Mouse (Mus musculus): Measurements from ENCODE around the gene Gm9857.

Gene Gm9857

DNA sequence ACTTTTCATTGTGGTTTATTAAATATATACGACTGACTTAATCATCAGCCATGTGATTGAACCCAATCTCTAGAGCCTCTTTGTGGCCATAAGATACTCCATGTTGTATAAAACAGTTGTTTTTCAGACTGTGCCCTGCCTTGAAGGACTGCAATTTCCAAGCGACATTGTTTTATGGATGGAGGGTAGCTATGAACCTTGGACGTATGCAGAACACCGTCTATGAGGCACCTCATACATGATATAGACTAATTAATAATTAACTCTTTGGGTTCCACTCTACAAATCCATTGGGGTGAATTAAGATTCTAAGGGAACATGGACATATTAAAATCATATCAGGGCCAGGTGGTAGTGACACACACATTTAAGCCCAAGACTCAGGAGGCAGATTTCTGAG, 14.6 kb downstream of the Gm9857 start:
- DNase-seq (ENCODE audit: low spot score in 2 of 2) = no peak

DNA sequence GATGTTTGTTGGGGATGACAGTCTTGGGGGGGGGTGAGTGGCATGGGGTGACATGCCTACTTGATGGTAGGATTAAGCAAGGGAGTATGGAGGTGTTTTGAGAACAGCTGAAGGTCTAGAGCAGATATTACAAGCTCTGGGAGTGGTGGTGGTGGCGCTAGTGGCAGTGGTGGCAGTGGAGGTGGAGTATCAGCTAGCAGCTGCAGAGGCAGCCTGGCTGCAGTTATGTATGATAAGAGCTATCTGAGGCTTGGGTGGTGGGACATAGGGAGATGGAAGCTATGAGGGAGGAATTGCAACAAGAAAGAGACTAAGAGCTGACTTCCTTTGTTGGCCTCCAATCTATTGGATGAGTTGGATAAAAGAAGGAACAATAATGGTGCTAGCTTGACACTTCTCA, 18.4 kb downstream of the Gm9857 start:
- no peak for DNase-seq (ENCODE audit: low spot score in 2 of 2)

DNA sequence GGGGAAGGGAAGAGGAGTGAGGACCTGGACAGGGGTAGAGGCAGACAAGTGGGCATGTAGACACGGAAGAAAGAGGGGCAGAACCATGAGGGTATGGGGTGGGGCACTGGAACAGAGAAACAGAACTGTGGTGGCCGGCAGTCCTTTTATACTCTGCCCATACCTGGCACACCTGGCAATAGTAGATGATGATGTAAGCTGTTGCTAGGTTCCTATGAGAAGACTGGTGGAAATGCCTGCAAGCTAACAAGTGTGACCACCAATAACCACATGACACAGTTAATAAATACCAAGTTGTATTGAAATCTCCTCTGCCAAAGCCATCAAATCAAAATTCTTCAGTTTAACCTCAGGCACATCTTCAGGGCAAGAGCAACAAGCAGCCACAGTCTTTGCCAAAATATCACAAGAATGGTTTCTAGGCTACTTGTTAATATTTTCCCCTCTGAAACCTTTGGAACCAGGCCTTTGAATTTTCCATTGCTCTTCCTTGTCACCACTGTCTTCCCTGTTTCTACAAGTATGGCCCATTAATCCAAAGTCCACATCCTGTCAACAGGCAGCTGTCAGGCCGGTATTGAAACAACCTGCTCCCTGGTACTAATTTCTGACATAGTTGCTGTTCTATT, 19.7 kb downstream of the Gm9857 start:
- no peak for DNase-seq (ENCODE audit: low spot score in 2 of 2)

DNA sequence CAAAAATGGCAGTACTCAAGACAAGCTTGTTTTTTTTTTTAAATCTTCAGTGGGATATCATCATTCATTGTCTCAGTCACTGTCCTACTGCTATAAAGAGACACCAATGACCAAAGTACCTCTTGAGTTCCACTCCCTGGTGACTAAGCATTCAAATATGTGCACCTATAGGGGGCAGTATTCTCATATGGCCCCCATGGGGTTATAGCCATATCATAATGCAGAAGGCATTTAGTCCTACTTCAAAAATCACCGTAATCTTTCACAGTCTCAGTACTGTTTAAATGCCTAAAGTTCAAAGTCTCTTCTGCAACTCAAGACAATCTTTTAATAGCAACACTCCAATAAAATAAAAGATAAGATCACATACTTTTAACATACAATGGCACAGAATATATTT, 21.4 kb downstream of the Gm9857 start:
- DNase-seq (ENCODE audit: low spot score in 2 of 2) = no peak

DNA sequence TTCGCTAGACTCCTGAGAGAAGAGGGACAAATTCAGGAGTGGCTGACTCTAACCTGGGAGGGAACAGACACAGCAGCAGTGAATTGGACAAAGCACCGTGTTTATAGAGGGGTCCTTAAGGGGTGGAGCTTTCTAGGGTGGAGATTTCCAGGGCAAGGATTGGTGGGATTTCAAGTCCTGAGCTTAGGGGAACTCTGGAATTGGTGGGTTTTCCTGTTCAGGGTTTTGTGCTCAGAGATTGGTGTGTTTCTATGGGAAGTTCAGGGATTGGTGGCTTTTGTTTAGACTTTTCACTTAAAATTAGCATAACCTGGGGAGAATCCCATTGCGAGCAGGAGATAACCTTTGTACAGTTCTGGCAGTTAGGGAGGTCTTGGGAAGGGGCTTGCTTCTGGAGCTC, 22.3 kb downstream of the Gm9857 start:
- no peak for DNase-seq (ENCODE audit: low spot score in 2 of 2)

DNA sequence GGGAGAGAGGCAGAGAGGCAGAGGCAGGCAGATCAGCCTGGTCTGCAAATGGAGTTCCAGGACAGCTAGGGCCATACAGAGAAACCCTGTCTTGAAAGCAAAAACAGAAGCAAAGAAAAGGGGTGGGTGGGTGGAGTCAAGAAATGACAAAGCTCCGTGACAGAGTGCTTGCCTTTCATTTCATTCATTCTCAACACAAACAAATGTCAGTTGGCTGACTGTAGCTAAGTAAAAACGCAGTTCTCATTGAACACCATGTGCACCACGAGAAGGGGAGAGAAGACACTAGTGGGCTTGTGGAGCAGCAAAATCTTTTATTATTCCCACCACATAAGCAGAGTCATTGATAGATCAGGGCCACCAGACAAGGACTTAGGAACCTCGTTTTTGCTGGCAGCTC, 23.4 kb downstream of the Gm9857 start:
- DNase-seq (ENCODE audit: low spot score in 2 of 2) = no peak

DNA sequence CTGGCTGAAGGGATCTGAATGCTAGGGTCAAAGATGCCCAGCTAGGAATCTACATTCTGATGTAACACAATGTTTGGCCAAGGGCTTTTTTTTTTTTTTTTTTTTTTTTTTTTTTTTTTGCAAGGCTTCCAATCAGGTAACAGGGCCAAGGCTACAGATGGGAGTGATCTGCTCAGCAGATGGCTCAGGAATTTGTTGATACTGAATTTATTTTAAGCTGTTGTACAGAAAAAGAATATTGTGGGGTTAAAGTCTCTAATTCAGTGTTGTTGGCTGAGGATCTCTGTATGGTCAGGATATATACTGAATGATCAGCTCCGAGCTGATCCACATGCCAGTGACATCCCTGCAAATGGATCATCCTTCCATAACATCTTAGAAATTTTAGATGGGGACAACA, 24.2 kb downstream of the Gm9857 start:
- no peak for DNase-seq (ENCODE audit: low spot score in 2 of 2)

DNA sequence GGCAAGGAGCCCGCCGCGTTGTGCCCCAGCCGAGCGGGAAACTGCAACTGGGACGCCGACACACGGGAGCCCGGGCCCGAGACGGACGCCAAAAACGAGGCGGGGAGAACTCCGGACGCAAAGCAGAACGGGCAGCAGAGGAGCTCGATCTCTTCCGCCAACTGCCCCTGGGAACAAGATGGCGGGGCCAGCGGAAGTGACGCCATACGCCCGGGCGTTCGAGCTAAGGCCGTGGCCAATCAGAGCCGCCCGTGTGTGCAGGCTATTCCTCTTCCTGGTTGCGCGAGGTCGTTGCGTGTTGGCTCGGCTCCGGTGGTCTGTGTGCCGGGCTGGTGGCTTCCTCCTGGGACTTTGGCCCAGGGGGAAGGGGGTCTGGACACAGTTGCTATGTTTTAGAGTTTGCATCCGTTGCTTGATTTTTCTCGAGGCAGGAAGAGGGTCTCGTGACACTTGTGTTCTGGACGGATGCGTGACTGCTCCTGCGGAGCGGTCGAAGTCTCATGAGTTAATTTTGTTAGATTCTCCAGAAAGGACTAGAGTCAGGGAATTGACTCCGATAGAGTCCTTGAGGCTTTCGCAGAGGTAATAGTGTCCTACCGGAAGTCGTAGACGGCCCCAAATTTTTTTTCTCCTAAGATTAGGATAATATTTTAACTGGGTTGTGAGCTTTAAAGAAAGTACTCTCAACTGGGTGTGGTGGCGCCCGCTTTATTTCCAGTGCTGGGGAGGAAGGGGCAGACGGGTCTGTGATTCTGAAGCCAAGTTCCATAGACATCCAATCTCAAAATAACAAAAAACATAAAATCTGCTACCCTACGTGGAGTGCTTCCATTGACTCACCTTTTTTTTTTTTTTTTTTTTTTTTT, 28.5 kb downstream of the Gm9857 start, which contains the start of gene Prpf38b:
Gene Prpf38b, minus strand, starts transcription at position 180 of the 866 bp plus-strand sequence.
- DNase-seq (ENCODE audit: low spot score in 2 of 2) = peak; percentile 85 to 95

DNA sequence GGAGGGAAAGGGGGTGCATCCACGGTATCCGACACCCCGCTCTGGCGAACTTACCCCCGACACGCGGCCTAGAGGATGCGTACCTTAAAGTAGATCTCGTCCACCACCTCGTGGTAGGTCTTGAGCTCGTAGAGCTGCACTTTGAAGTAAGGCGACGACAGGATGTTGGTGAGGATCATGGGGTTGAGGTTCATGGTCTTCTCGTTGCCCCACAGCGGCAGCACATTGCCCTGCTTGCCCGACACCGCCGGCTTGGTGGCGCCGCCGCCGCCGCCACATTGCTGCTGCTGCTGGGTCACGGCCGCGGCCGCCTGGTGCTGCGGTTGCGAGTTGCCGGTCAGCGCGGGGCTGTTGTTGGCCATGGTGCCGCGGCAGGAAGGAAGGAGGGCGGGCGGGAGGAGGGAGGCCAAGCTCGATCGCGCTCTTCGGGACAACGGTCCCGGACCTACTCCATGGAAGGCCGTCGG, 29.1 kb downstream of the Gm9857 start:
- peak; percentile 30 to 52 for DNase-seq (ENCODE audit: low spot score in 2 of 2)

DNA sequence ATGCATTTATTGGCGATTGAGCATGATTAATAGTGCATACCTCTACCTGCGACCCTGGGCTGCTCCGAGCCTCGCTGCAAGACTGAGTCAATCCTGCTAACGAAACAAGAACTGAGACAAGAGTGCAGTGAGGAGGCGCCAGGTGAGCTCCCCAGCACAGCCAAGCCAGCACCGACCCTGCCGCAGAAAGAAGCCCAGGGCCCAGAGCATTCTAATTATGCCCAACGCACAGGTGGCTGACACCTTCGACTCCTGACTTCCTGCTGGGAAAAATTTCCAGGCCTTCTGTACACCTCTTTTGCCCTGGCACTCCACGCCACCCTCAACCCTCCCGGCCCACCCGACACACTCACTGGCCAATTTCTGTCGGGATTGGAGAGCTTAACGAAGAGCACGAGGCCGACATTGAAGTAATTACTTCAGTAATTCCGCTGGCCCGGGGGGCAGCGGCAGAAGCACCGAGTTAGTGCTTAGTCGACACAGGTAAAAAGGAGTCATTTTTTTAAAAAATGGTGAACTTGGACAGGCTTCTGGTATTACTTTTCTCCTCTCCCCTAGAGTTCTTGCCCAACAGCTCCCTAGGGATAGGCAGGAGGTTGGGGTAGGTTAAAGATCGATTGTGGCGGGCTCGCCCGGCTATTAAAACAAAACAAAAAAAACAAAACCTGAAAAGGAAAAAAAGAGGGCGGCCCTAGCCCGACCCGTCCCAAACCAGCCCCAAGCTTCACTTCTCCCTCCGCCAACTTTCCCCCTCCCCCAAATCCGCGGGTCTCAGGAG, 29.8 kb downstream of the Gm9857 start:
- no peak for DNase-seq (ENCODE audit: low spot score in 2 of 2)

DNA sequence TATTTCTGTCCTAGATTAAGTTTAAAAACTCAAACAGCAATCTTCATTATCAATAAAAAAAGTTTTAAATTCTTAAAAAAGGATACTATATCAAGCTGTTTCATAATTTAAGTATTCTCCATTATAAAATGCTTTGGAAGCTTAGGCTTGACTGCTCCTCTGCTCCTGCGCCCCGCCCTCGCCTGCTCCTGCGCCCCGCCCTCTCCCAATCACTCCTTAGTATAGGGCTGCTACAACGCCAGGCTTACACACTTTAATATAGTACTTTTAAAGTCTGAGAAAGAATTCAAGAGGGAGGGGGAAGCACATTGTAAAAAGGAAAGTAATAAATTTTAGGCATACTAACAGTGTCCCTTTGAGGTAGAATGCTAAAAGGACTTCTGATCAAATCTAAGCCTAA, 37.3 kb downstream of the Gm9857 start:
- no peak for DNase-seq (ENCODE audit: low spot score in 2 of 2)

DNA sequence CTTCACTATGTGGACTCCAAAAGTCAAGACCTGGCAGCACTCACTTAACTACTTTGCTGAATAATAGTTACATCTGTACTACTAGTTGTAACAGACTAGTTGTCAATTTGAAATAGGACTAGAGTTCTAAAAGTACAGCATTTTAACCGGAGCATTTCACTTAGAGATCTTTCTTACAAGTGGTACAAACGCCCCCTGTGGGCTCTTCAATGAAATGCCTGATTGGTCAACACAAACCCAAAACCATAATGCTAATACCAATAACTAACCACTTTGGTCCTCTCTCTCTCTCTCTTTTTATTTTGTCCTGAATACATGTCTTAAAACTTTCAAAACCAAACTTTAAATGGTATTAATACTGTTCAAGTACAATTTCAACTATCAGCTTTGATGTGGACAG, 38.2 kb downstream of the Gm9857 start:
- DNase-seq (ENCODE audit: low spot score in 2 of 2) = no peak

DNA sequence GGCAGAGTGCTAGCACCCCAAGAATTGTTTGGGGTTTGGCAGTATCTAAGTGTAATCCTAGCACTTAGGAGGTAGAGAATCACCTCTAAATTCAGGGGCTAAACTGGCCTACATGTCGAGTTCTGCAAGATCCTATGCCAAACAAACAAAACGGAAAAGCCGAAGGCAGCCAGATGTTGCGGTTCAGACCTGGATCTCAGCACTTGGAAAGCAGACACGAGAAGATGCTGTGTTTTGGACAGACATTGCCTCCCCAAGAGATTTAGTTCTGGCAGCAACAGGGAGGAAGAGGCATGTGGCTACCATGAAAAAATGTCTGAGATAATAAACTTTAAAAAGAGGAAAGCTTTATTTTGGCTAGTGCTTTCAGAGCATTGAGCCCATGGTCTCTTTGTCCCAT, 39.6 kb downstream of the Gm9857 start:
- DNase-seq (ENCODE audit: low spot score in 2 of 2) = no peak

DNA sequence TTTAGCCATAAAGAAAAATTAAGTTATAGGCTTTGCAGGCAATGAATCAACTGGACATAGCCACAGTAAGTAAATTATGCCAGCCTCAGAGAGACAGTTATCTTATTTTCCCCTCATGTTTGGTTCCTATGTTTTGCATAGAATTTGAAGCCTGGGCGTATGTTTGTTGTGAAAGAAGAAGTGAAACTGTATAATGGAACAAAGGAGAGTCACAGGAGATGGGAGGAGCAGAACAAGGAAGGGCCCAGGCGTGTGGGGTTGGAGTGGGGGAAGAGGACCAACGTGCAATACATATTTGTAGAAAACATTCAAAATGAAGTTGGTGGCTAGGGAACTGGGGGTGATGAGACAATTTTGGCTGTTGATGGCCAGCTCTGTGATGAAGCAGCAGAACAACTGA, 40.1 kb downstream of the Gm9857 start:
- no peak for DNase-seq (ENCODE audit: low spot score in 2 of 2)

DNA sequence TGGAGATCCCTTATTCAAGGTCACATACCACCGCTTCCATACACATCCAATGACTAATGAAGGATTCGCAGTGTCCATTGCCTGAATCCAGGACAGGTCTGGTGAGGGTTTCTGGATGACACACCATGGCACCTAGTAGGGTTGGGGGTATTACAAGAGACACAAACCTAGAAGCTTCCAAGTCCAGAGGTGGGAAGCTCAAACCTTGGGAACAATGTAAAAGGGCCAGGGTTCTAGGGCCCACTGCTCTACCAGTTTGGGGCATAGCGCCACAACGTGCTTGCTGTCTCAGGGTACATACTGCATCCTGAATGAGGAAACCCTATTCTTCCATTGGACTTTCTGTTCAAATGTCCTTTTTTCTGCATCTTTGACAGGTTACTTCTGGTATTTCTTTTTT, 41.6 kb downstream of the Gm9857 start:
- no peak for DNase-seq (ENCODE audit: low spot score in 2 of 2)

DNA sequence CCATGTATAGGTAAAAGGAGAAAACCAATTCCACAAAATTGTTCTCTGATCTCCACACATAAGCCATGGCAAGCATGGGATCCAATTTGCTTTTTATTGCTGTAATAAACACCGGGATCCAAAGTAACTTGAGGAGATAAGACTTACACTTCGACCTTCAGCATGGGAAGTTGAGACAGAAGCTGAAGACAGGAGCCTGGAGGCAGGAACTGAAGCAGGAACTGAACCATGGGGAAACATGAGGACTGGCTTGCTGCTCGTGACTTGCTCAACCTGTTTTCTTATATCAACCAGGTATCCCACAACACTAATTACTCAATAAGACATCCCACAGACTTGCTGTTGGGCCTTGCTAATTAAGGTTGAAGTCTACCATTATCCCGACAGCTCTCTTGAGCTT, 47.3 kb downstream of the Gm9857 start:
- no peak for DNase-seq (ENCODE audit: low spot score in 2 of 2)

DNA sequence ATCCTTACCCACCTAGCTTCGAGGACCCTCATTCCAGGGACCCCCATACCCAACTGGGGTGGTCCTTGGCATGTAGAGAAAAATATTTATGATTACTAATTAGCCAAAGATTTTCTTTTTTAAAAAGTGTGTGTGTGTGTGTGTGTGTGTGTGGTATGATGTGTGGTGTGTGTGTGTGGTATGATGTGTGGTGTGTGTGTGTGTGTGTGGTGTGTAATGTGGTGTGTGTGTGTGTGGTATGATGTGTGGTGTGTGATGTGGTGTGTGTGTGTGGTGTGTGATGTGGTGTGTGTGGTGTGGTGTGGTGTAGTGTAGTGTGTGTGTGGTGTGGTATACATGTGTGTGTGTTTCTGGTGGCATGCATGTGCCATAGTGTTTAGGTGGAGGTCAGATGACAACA, 48.2 kb downstream of the Gm9857 start:
- no peak for DNase-seq (ENCODE audit: low spot score in 2 of 2)
